Mouse (Mus musculus) inflammation-experienced regulatory T-cells, adult 6 months (primary cell): ENCODE measurements at regions not wholly inside any gene's neighbourhood (a gene's known extent, or its start where the extent isn't known, plus 50 kb on each side); places are given as distances from the start of the nearest gene placed in this dataset.
"Not testable (repeated sequence)": the region's sequence is repeated elsewhere in the genome, so short reads cannot be mapped to it uniquely, and the experiment has no call there.

Experiments
- ATAC-seq: one replicate; pipeline ENCODE4 v1.8.0; 2017

GRCm38 (mm10) chr12:29290591-29291351 is 237.4 kb upstream of the Myt1l start:
- peak; percentile 93 for ATAC-seq

GRCm38 (mm10) chr12:29297984-29298383 is 230.2 kb upstream of the Myt1l start:
- no peak for ATAC-seq

GRCm38 (mm10) chr12:29315636-29316035 is 212.5 kb upstream of the Myt1l start:
- no peak for ATAC-seq

- ATAC-seq, result no peak
These were observed 206.7 kb upstream of the Myt1l start for GRCm38 (mm10) chr12:29321468-29321867.

- ATAC-seq, result no peak
These were observed 204.7 kb upstream of the Myt1l start for GRCm38 (mm10) chr12:29323534-29323933.

- no peak for ATAC-seq
These were observed 192.2 kb upstream of the Myt1l start for GRCm38 (mm10) chr12:29335839-29336469.

GRCm38 (mm10) chr12:29337336-29337735 is 190.8 kb upstream of the Myt1l start:
- ATAC-seq, result no peak

- ATAC-seq, result no peak
These were observed 186.7 kb upstream of the Myt1l start for GRCm38 (mm10) chr12:29341388-29341995.

- no peak for ATAC-seq
These were observed 184.9 kb upstream of the Myt1l start for GRCm38 (mm10) chr12:29343147-29343852.

- ATAC-seq, result no peak
These were observed 179.5 kb upstream of the Myt1l start for GRCm38 (mm10) chr12:29348698-29349097.

GRCm38 (mm10) chr12:29349146-29349850 is 178.9 kb upstream of the Myt1l start:
- no peak for ATAC-seq

GRCm38 (mm10) chr12:29353777-29354496 is 174.2 kb upstream of the Myt1l start:
- ATAC-seq, result no peak

- ATAC-seq, result no peak
These were observed 173.4 kb upstream of the Myt1l start for GRCm38 (mm10) chr12:29354816-29355215.

GRCm38 (mm10) chr12:29356681-29357397 is 171.3 kb upstream of the Myt1l start:
- no peak for ATAC-seq

- ATAC-seq, result no peak
These were observed 166.9 kb upstream of the Myt1l start for GRCm38 (mm10) chr12:29361236-29361635.

GRCm38 (mm10) chr12:29367741-29368106 is 160.5 kb upstream of the Myt1l start:
- not testable (repeated sequence) for ATAC-seq

- ATAC-seq, result no peak
These were observed 159.9 kb upstream of the Myt1l start for GRCm38 (mm10) chr12:29368107-29368819.

GRCm38 (mm10) chr12:29368820-29369175 is 159.4 kb upstream of the Myt1l start:
- ATAC-seq, result no peak

GRCm38 (mm10) chr12:29391756-29392155 is 136.4 kb upstream of the Myt1l start:
- ATAC-seq, result no peak

- no peak for ATAC-seq
These were observed 133.9 kb upstream of the Myt1l start for GRCm38 (mm10) chr12:29394271-29394670.

- ATAC-seq, result no peak
These were observed 133.3 kb upstream of the Myt1l start for GRCm38 (mm10) chr12:29394881-29395280.
